Mouse (Mus musculus): ENCODE measurements around the gene Rbms1. TPM values are rescaled to one million over a fixed set of nuclear protein-coding genes. Genes with fewer than 3 reads are reported as not detected.

Rbms1 gene
- polyA plus RNA-seq, 1 experiment from 2014 or later = 55.6 TPM

- Histone ChIP-seq H3K9me3 (ENCODE audit: control insufficient read depth, low read length) (no peaks in the 10 kb centered on the region), H3K4me1 (ENCODE audit: control insufficient read depth, insufficient read depth, low read length) (peaks cover 13% of the 10 kb centered on the region; the same call in 1 of the 2 replicates), H3K27ac (ENCODE audit: low read depth, low read length) (no peak overlapping the region), H3K36me3 (ENCODE audit: control insufficient read depth, insufficient read depth, low read length) (no peaks in the 10 kb centered on the region), H3K27me3 (ENCODE audit: control insufficient read depth, insufficient read depth, low read length) (no peaks in the 10 kb centered on the region), H3K4me3 (ENCODE audit: low read depth, low read length) (no peak overlapping the region), H3K4me2 (ENCODE audit: low read depth, low read length) (no peak overlapping the region), H3K9ac (replicated peaks; ENCODE audit: low read depth, low read length) (no peak overlapping the region)
- ATAC-seq (ENCODE audit: low read depth) = no peak
- WGBS = 94% methylated on average over 6 of the region's 6 CpGs
Measured at GRCm38 (mm10) chr2:60803377-60803776, 159.6 kb downstream of the Rbms1 start.

GRCm38 (mm10) chr2:60802828-60803227 lies 160.2 kb downstream of the Rbms1 start:
- H3K9ac ChIP-seq (replicated peaks; ENCODE audit: low read depth, low read length) = no peak overlapping the region
- WGBS = 64% methylated on average over 8 of the region's 8 CpGs
- no peak overlapping the region for H3K27ac ChIP-seq (ENCODE audit: low read depth, low read length)
- H3K4me2 ChIP-seq (ENCODE audit: low read depth, low read length) = no peak overlapping the region
- no peaks in the 10 kb centered on the region for H3K36me3 ChIP-seq (ENCODE audit: control insufficient read depth, insufficient read depth, low read length)
- no peak for ATAC-seq (ENCODE audit: low read depth)
- H3K4me3 ChIP-seq (ENCODE audit: low read depth, low read length) = no peak overlapping the region
- H3K9me3 ChIP-seq (ENCODE audit: control insufficient read depth, low read length) = no peaks in the 10 kb centered on the region
- no peaks in the 10 kb centered on the region for H3K27me3 ChIP-seq (ENCODE audit: control insufficient read depth, insufficient read depth, low read length)
- H3K4me1 ChIP-seq (ENCODE audit: control insufficient read depth, insufficient read depth, low read length) = peaks cover 13% of the 10 kb centered on the region; the same call in 1 of the 2 replicates

GRCm38 (mm10) chr2:60802191-60802590 lies 160.8 kb downstream of the Rbms1 start:
- WGBS = 37% methylated on average over 4 of the region's 4 CpGs
- Histone ChIP-seq H3K4me2 (ENCODE audit: low read depth, low read length) (no peak overlapping the region), H3K4me3 (ENCODE audit: low read depth, low read length) (no peak overlapping the region), H3K36me3 (ENCODE audit: control insufficient read depth, insufficient read depth, low read length) (no peaks in the 10 kb centered on the region), H3K27ac (ENCODE audit: low read depth, low read length) (no peak overlapping the region), H3K9ac (replicated peaks; ENCODE audit: low read depth, low read length) (no peak overlapping the region), H3K27me3 (ENCODE audit: control insufficient read depth, insufficient read depth, low read length) (no peaks in the 10 kb centered on the region), H3K9me3 (ENCODE audit: control insufficient read depth, low read length) (no peaks in the 10 kb centered on the region), H3K4me1 (ENCODE audit: control insufficient read depth, insufficient read depth, low read length) (peaks cover 12% of the 10 kb centered on the region; the same call in 1 of the 2 replicates)
- no peak for ATAC-seq (ENCODE audit: low read depth)

- no peak overlapping the region for H3K4me2 ChIP-seq (ENCODE audit: low read depth, low read length)
- no peak for ATAC-seq (ENCODE audit: low read depth)
- WGBS = 60% methylated on average over 12 of the region's 12 CpGs
Measured at GRCm38 (mm10) chr2:60801571-60802155, 161.3 kb downstream of the Rbms1 start.

GRCm38 (mm10) chr2:60800921-60801558 lies 162.0 kb downstream of the Rbms1 start:
- Histone ChIP-seq H3K9ac (replicated peaks; ENCODE audit: low read depth, low read length) (no peak overlapping the region), H3K9me3 (ENCODE audit: control insufficient read depth, low read length) (no peaks in the 10 kb centered on the region), H3K36me3 (ENCODE audit: control insufficient read depth, insufficient read depth, low read length) (no peaks in the 10 kb centered on the region), H3K4me3 (ENCODE audit: low read depth, low read length) (no peak overlapping the region), H3K27me3 (ENCODE audit: control insufficient read depth, insufficient read depth, low read length) (no peaks in the 10 kb centered on the region), H3K27ac (ENCODE audit: low read depth, low read length) (no peak overlapping the region), H3K4me2 (ENCODE audit: low read depth, low read length) (no peak overlapping the region), H3K4me1 (ENCODE audit: control insufficient read depth, insufficient read depth, low read length) (peaks cover 20% of the 10 kb centered on the region)
- 0 out of 2 replicates have a peak, but pooled peaks have one; percentile 32 for ATAC-seq (ENCODE audit: low read depth)
- WGBS = 40% methylated on average over 15 of the region's 15 CpGs

More at GRCm38 (mm10) chr2:60801571-60802155, 161.3 kb downstream of the Rbms1 start:
- H3K36me3 ChIP-seq (ENCODE audit: control insufficient read depth, insufficient read depth, low read length) = no peaks in the 10 kb centered on the region
- H3K9me3 ChIP-seq (ENCODE audit: control insufficient read depth, low read length) = no peaks in the 10 kb centered on the region
- no peak overlapping the region for H3K9ac ChIP-seq (replicated peaks; ENCODE audit: low read depth, low read length)
- no peaks in the 10 kb centered on the region for H3K27me3 ChIP-seq (ENCODE audit: control insufficient read depth, insufficient read depth, low read length)
- H3K27ac ChIP-seq (ENCODE audit: low read depth, low read length) = no peak overlapping the region
- H3K4me1 ChIP-seq (ENCODE audit: control insufficient read depth, insufficient read depth, low read length) = peaks cover 17% of the 10 kb centered on the region
- H3K4me3 ChIP-seq (ENCODE audit: low read depth, low read length) = no peak overlapping the region

GRCm38 (mm10) chr2:60799816-60800215 lies 163.2 kb downstream of the Rbms1 start:
- Histone ChIP-seq H3K27ac (ENCODE audit: low read depth, low read length) (no peak overlapping the region), H3K36me3 (ENCODE audit: control insufficient read depth, insufficient read depth, low read length) (no peaks in the 10 kb centered on the region), H3K4me3 (ENCODE audit: low read depth, low read length) (no peak overlapping the region), H3K9ac (replicated peaks; ENCODE audit: low read depth, low read length) (no peak overlapping the region), H3K27me3 (ENCODE audit: control insufficient read depth, insufficient read depth, low read length) (no peaks in the 10 kb centered on the region), H3K4me1 (ENCODE audit: control insufficient read depth, insufficient read depth, low read length) (peaks cover 16% of the 10 kb centered on the region), H3K9me3 (ENCODE audit: control insufficient read depth, low read length) (no peaks in the 10 kb centered on the region), H3K4me2 (ENCODE audit: low read depth, low read length) (no peak overlapping the region)
- WGBS = 87% methylated on average over 7 of the region's 7 CpGs
- ATAC-seq (ENCODE audit: low read depth) = no peak

- Histone ChIP-seq H3K4me3 (ENCODE audit: low read depth, low read length) (no peak overlapping the region), H3K27me3 (ENCODE audit: control insufficient read depth, insufficient read depth, low read length) (no peaks in the 10 kb centered on the region), H3K9me3 (ENCODE audit: control insufficient read depth, low read length) (no peaks in the 10 kb centered on the region), H3K9ac (replicated peaks; ENCODE audit: low read depth, low read length) (no peak overlapping the region), H3K27ac (ENCODE audit: low read depth, low read length) (no peak overlapping the region), H3K36me3 (ENCODE audit: control insufficient read depth, insufficient read depth, low read length) (no peaks in the 10 kb centered on the region), H3K4me2 (ENCODE audit: low read depth, low read length) (no peak overlapping the region), H3K4me1 (ENCODE audit: control insufficient read depth, insufficient read depth, low read length) (peaks cover 15% of the 10 kb centered on the region)
- no peak for ATAC-seq (ENCODE audit: low read depth)
- 75% methylated on average over 17 of the region's 17 CpGs for WGBS
Measured at GRCm38 (mm10) chr2:60798767-60799529, 164.0 kb downstream of the Rbms1 start.

- 56% methylated on average over 17 of the region's 17 CpGs for WGBS
- no peaks in the 10 kb centered on the region for H3K27me3 ChIP-seq (ENCODE audit: control insufficient read depth, insufficient read depth, low read length)
- peak; percentile 52; the same call in 1 of the 2 replicates for ATAC-seq (ENCODE audit: low read depth)
- no peak overlapping the region for H3K4me2 ChIP-seq (ENCODE audit: low read depth, low read length)
- H3K4me1 ChIP-seq (ENCODE audit: control insufficient read depth, insufficient read depth, low read length) = peaks cover 15% of the 10 kb centered on the region
- H3K9ac ChIP-seq (replicated peaks; ENCODE audit: low read depth, low read length) = 0 out of 2 replicates have a peak overlapping the region, but pooled peaks have one; percentile 16
- H3K27ac ChIP-seq (ENCODE audit: low read depth, low read length) = peak overlapping the region; percentile 60
- no peaks in the 10 kb centered on the region for H3K9me3 ChIP-seq (ENCODE audit: control insufficient read depth, low read length)
- H3K4me3 ChIP-seq (ENCODE audit: low read depth, low read length) = no peak overlapping the region
- no peaks in the 10 kb centered on the region for H3K36me3 ChIP-seq (ENCODE audit: control insufficient read depth, insufficient read depth, low read length)
Measured at GRCm38 (mm10) chr2:60796969-60797669, 165.9 kb downstream of the Rbms1 start.
